Mouse (Mus musculus) erythroblast, embryonic 14.5 days (primary cell): Measurements from ENCODE around the gene Kat6b. TPM values are rescaled to one million over a fixed set of nuclear protein-coding genes. Genes with fewer than 3 reads are reported as not detected.

Experiments
- H3K27me3 ChIP-seq: 2 replicates; pipeline ENCODE4 v1.6.1; 2012; ENCODE audit warnings: inconsistent platforms; ENCODE audit not compliant: control insufficient read depth
- H3K36me3 ChIP-seq: 2 replicates; pipeline ENCODE4 v1.6.1; 2012; ENCODE audit warnings: mild to moderate bottlenecking, inconsistent platforms; ENCODE audit not compliant: control insufficient read depth
- H3K4me1 ChIP-seq: 2 replicates; pipeline ENCODE4 v1.6.1; 2012; ENCODE audit warnings: inconsistent platforms; ENCODE audit not compliant: control insufficient read depth
- H3K4me3 ChIP-seq: replicated peaks from 2 replicates; pipeline ENCODE3; 2012; ENCODE audit warnings: moderate library complexity, mild to moderate bottlenecking, inconsistent platforms
- H3K9me3 ChIP-seq: 2 replicates; pipeline ENCODE4 v1.6.1; 2012; ENCODE audit warnings: low read length, inconsistent platforms, mixed read lengths; ENCODE audit not compliant: control insufficient read depth
- GATA1 ChIP-seq: IDR thresholded peaks from 2 replicates; pipeline ENCODE4 v1.6.1; 2012; ENCODE audit warnings: low read length, inconsistent platforms, mixed read lengths
- TAL1 ChIP-seq: IDR thresholded peaks from 3 replicates; pipeline ENCODE4 v1.6.1; 2012; ENCODE audit warnings: low read length, inconsistent platforms, mixed read lengths
- polyA plus RNA-seq: library from polyadenylated mRNA; stranded (reverse); fragments of >175 nt; gene quantifications from 2 replicates; pipeline ENCODE4 v1.2.3, GENCODE M21; 2012

The Kat6b gene
- polyA plus RNA-seq, 1 experiment, result 0.10 TPM

DNA sequence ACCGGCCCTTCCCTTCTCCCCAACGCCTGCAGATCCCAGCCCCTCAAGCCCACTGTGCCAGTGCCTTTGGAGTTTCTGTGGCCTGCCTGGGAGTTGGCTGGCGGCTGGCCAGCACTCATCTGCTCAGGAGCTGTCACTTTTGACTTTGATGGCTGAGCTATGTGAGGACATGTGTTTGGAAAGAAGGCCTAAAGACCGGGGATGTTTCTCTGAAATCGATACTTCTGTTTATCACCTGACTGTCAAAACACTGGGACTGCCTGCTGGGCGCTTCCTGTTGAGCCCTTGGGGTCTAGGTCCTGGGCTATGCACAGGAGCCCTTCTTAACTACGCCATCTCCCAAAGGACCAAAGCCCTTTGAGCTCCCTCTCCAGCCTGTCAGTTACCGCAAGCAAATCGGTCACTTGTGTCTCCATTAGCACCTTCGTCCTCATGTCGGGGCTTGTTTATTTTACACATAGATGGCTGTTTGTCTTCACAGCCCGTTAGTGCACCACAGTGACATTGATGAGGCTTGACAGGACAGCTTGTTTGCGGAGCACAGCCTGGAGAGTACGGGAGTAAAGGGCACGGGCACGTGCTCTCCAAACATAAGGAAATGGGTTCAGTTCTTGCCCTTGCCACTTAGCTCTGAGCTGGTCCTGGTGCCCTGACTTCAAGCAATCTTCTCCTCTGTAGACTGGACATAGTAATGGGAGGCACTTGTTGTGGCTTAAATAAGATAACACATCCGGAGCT is 238.6 kb downstream of the Kat6b start:
- H3K4me3 ChIP-seq, result no peak overlapping the region
- no peaks in the 10 kb centered on the region for H3K4me1 ChIP-seq
- no peaks in the 10 kb centered on the region; the same call in 1 of the 2 replicates for H3K27me3 ChIP-seq
- TF ChIP-seq GATA1, result no peak
- no peak for TF ChIP-seq TAL1
- no peaks in the 10 kb centered on the region for H3K9me3 ChIP-seq
- no peaks in the 10 kb centered on the region for H3K36me3 ChIP-seq

DNA sequence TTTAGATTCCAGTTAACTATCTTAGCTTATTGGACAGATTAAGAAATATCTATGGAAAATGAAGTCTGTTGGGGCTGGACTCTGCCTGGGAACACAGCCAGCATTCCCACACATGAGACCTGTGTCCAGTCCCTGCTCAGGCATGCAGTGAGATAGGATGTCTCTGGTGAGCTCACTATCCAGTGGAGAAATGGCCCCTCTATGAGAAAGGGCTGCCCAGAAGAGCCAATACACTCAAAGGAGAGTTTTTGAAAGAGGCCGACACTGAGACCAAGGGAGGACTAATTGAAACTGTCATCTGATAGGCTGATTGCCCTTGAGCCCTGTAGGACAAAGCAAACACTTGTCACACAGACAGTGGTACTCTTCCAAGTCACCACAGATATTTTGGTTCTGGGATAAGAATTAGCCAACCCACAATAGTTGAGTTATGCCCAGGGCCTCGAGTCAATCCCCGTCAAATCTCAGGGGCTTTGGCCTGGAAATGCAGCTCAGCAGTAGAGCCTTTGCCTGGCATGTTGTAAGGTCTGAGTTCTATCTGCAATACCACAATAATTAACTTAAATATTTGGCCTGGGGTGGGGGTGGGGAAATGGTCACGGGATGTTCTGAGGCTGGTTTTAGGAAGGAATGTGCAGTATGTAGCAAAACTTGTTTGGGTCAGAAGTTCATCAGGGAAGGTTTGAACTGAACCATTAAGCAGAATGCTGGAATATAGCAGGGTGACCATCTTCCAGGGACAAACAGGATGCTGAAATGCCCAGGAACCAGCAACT is 239.4 kb downstream of the Kat6b start:
- TF ChIP-seq GATA1 (no peak), TAL1 (no peak)
- no peaks in the 10 kb centered on the region for H3K9me3 ChIP-seq
- no peaks in the 10 kb centered on the region for H3K36me3 ChIP-seq
- no peaks in the 10 kb centered on the region for H3K4me1 ChIP-seq
- no peak overlapping the region for H3K4me3 ChIP-seq
- no peaks in the 10 kb centered on the region; the same call in 1 of the 2 replicates for H3K27me3 ChIP-seq

Other genes with a start within 250 kb of the Kat6b start
- gene Dupd1, start 233.1 kb downstream of the Kat6b start, polyA plus RNA-seq, result 0.03 TPM in 1 of 2 replicates, not detected in the other